Mouse (Mus musculus) testis, adult 2 months (tissue): ENCODE data around the gene Lrp1.

Source experiments
- CTCF ChIP-seq: fragments of 200-500 bp; IDR thresholded peaks from 2 replicates; pipeline ENCODE4 v1.5.1; 2012; ENCODE audit warnings: low read depth, mild to moderate bottlenecking, inconsistent platforms, low read length, moderate library complexity; ENCODE audit not compliant: control insufficient read depth, insufficient read depth, insufficient replicate concordance
- POLR2A ChIP-seq: fragments of 200-500 bp; IDR thresholded peaks from 2 replicates; pipeline ENCODE4 v1.6.1; 2012; ENCODE audit warnings: low read depth, mild to moderate bottlenecking, inconsistent platforms, low read length, moderate library complexity; ENCODE audit not compliant: control insufficient read depth

- TF ChIP-seq POLR2A = no peak
- TF ChIP-seq CTCF = no peak
Observed at GRCm38 (mm10) chr10:127548236-127548635, 72.7 kb downstream of the Lrp1 start.
